Mouse (Mus musculus): ENCODE results near the gene Tmc4. TPM values are rescaled to one million over a fixed set of nuclear protein-coding genes. Genes with fewer than 3 reads are reported as not detected.
"Not testable (repeated sequence)": the region's sequence is repeated elsewhere in the genome, so short reads cannot be mapped to it uniquely, and the experiment has no call there.

The Tmc4 gene
- polyA plus RNA-seq (2012; rRNA removed): 13.7 and 14.1 TPM in 2 replicates

- DNase-seq (ENCODE audit: low read depth): no peak
- TF ChIP-seq CTCF (IDR thresholded peaks at IDR 0.05; ENCODE audit: borderline replicate concordance, extremely low read depth, insufficient read depth, insufficient read length): no peak
- TF ChIP-seq POLR2A (IDR thresholded peaks at IDR 0.05; ENCODE audit: borderline replicate concordance, extremely low read depth, insufficient read depth, insufficient read length, poor library complexity, severe bottlenecking): no peak
Observed at GRCm38 (mm10) chr7:3677342-3677741, at the start of gene Tmc4. Tmc4 (minus strand) TSS chr7:3677553.

- not testable (repeated sequence) for DNase-seq (ENCODE audit: low read depth)
Observed at GRCm38 (mm10) chr7:3725459-3725858, 48.1 kb upstream of the Tmc4 start.

GRCm38 (mm10) chr7:3720268-3720667 lies 42.9 kb upstream of the Tmc4 start, which contains the start of gene Pirb:
Pirb (minus strand) TSS chr7:3720391.
- DNase-seq (ENCODE audit: low read depth): not testable (repeated sequence)

GRCm38 (mm10) chr7:3715249-3715648 lies 37.9 kb upstream of the Tmc4 start:
- DNase-seq (ENCODE audit: low read depth): no peak
- TF ChIP-seq CTCF (IDR thresholded peaks at IDR 0.05; ENCODE audit: borderline replicate concordance, extremely low read depth, insufficient read depth, insufficient read length) (no peak), POLR2A (IDR thresholded peaks at IDR 0.05; ENCODE audit: borderline replicate concordance, extremely low read depth, insufficient read depth, insufficient read length, poor library complexity, severe bottlenecking) (no peak)

- TF ChIP-seq CTCF (IDR thresholded peaks at IDR 0.05; ENCODE audit: borderline replicate concordance, extremely low read depth, insufficient read depth, insufficient read length) (no peak), POLR2A (IDR thresholded peaks at IDR 0.05; ENCODE audit: borderline replicate concordance, extremely low read depth, insufficient read depth, insufficient read length, poor library complexity, severe bottlenecking) (no peak)
- DNase-seq (ENCODE audit: low read depth): no peak
Observed at GRCm38 (mm10) chr7:3712264-3712942, 35.0 kb upstream of the Tmc4 start.

- no peak for DNase-seq (ENCODE audit: low read depth)
- TF ChIP-seq POLR2A (IDR thresholded peaks at IDR 0.05; ENCODE audit: borderline replicate concordance, extremely low read depth, insufficient read depth, insufficient read length, poor library complexity, severe bottlenecking) (no peak), CTCF (IDR thresholded peaks at IDR 0.05; ENCODE audit: borderline replicate concordance, extremely low read depth, insufficient read depth, insufficient read length) (no peak)
Observed at GRCm38 (mm10) chr7:3709000-3709399, 31.6 kb upstream of the Tmc4 start.

GRCm38 (mm10) chr7:3708447-3708980 lies 31.2 kb upstream of the Tmc4 start:
- DNase-seq (ENCODE audit: low read depth): not testable (repeated sequence)

GRCm38 (mm10) chr7:3707568-3708413 lies 30.4 kb upstream of the Tmc4 start:
- no peak for TF ChIP-seq CTCF (IDR thresholded peaks at IDR 0.05; ENCODE audit: borderline replicate concordance, extremely low read depth, insufficient read depth, insufficient read length)
- TF ChIP-seq POLR2A (IDR thresholded peaks at IDR 0.05; ENCODE audit: borderline replicate concordance, extremely low read depth, insufficient read depth, insufficient read length, poor library complexity, severe bottlenecking): no peak
- no peak for DNase-seq (ENCODE audit: low read depth)

- no peak for TF ChIP-seq CTCF (IDR thresholded peaks at IDR 0.05; ENCODE audit: borderline replicate concordance, extremely low read depth, insufficient read depth, insufficient read length)
- TF ChIP-seq POLR2A (IDR thresholded peaks at IDR 0.05; ENCODE audit: borderline replicate concordance, extremely low read depth, insufficient read depth, insufficient read length, poor library complexity, severe bottlenecking): no peak
- DNase-seq (ENCODE audit: low read depth): no peak
Observed at GRCm38 (mm10) chr7:3707027-3707426, 29.7 kb upstream of the Tmc4 start.

- TF ChIP-seq POLR2A (IDR thresholded peaks at IDR 0.05; ENCODE audit: borderline replicate concordance, extremely low read depth, insufficient read depth, insufficient read length, poor library complexity, severe bottlenecking) (no peak), CTCF (IDR thresholded peaks at IDR 0.05; ENCODE audit: borderline replicate concordance, extremely low read depth, insufficient read depth, insufficient read length) (no peak)
- no peak for DNase-seq (ENCODE audit: low read depth)
Observed at GRCm38 (mm10) chr7:3706343-3706934, 29.1 kb upstream of the Tmc4 start.

GRCm38 (mm10) chr7:3705911-3706310 lies 28.6 kb upstream of the Tmc4 start:
- TF ChIP-seq POLR2A (IDR thresholded peaks at IDR 0.05; ENCODE audit: borderline replicate concordance, extremely low read depth, insufficient read depth, insufficient read length, poor library complexity, severe bottlenecking) (no peak), CTCF (IDR thresholded peaks at IDR 0.05; ENCODE audit: borderline replicate concordance, extremely low read depth, insufficient read depth, insufficient read length) (no peak)
- DNase-seq (ENCODE audit: low read depth): no peak

GRCm38 (mm10) chr7:3705461-3705860 lies 28.1 kb upstream of the Tmc4 start:
- DNase-seq (ENCODE audit: low read depth): not testable (repeated sequence)

Measured in brain, embryonic 14.5 days (tissue).